Mouse (Mus musculus) B cell, adult 2 months (primary cell): ENCODE data around the gene Tmeff2.

Experiments used
- DNase-seq, 2 experiments: peaks; one replicate each; pipeline ENCODE4 v3.0.0; 2022

Tmeff2 gene

GRCm38 (mm10) chr1:50981151-50981828 lies 80.8 kb downstream of the Tmeff2 start:
- no peak for DNase-seq

- no peak for DNase-seq
Observed at GRCm38 (mm10) chr1:50990661-50991060, 90.2 kb downstream of the Tmeff2 start.

- DNase-seq = no peak
Observed at GRCm38 (mm10) chr1:50994505-50994904, 94.1 kb downstream of the Tmeff2 start.

GRCm38 (mm10) chr1:50999793-51000192 lies 99.3 kb downstream of the Tmeff2 start:
- no peak for DNase-seq

- DNase-seq = no peak
Observed at GRCm38 (mm10) chr1:51008344-51008743, 107.9 kb downstream of the Tmeff2 start.

- DNase-seq = no peak
Observed at GRCm38 (mm10) chr1:51040249-51040648, 139.8 kb downstream of the Tmeff2 start.

- DNase-seq = no peak
Observed at GRCm38 (mm10) chr1:51044810-51045209, 144.4 kb downstream of the Tmeff2 start.

- no peak for DNase-seq
Observed at GRCm38 (mm10) chr1:51064549-51064948, 164.1 kb downstream of the Tmeff2 start.

GRCm38 (mm10) chr1:51065652-51066051 lies 165.2 kb downstream of the Tmeff2 start:
- no peak for DNase-seq

GRCm38 (mm10) chr1:51068814-51069213 lies 168.4 kb downstream of the Tmeff2 start:
- no peak for DNase-seq

GRCm38 (mm10) chr1:51069288-51069687 lies 168.8 kb downstream of the Tmeff2 start:
- no peak for DNase-seq

- no peak for DNase-seq
Observed at GRCm38 (mm10) chr1:51074076-51074475, 173.6 kb downstream of the Tmeff2 start.

GRCm38 (mm10) chr1:51075785-51076771 lies 175.6 kb downstream of the Tmeff2 start:
- DNase-seq = no peak

GRCm38 (mm10) chr1:51088921-51089320 lies 188.5 kb downstream of the Tmeff2 start:
- DNase-seq = no peak

- no peak for DNase-seq
Observed at GRCm38 (mm10) chr1:51089803-51090202, 189.4 kb downstream of the Tmeff2 start.

- no peak for DNase-seq
Observed at GRCm38 (mm10) chr1:51090212-51090761, 189.8 kb downstream of the Tmeff2 start.

GRCm38 (mm10) chr1:51094713-51095112 lies 194.3 kb downstream of the Tmeff2 start:
- DNase-seq = no peak

GRCm38 (mm10) chr1:51096848-51097598 lies 196.6 kb downstream of the Tmeff2 start:
- no peak for DNase-seq

- DNase-seq = no peak
Observed at GRCm38 (mm10) chr1:51101034-51101590, 200.7 kb downstream of the Tmeff2 start.

GRCm38 (mm10) chr1:51104698-51105097 lies 204.3 kb downstream of the Tmeff2 start:
- no peak for DNase-seq

GRCm38 (mm10) chr1:51106401-51106920 lies 206.0 kb downstream of the Tmeff2 start:
- no peak for DNase-seq

- DNase-seq = no peak
Observed at GRCm38 (mm10) chr1:51107299-51107698, 206.9 kb downstream of the Tmeff2 start.
